Mouse (Mus musculus): ENCODE data around the gene Grap2. TPM values are rescaled to one million over a fixed set of nuclear protein-coding genes. Genes with fewer than 3 reads are reported as not detected.

The Grap2 gene
- polyA plus RNA-seq, 1 experiment, result not detected

GRCm38 (mm10) chr15:80533274-80533673, 39.1 kb upstream of the Grap2 start:
- H3K79me2 ChIP-seq (ENCODE audit: control insufficient read depth, insufficient read depth), result no peaks in the 10 kb centered on the region
- H3K4me2 ChIP-seq (ENCODE audit: low read depth), result no peak overlapping the region
- H3K36me3 ChIP-seq (ENCODE audit: control insufficient read depth, insufficient read depth), result no peaks in the 10 kb centered on the region
- no peak overlapping the region for H3ac ChIP-seq (ENCODE audit: control insufficient read depth, insufficient read length)
- H3K27me3 ChIP-seq (ENCODE audit: control insufficient read depth, insufficient read depth, insufficient read length), result peaks cover 13% of the 10 kb centered on the region
- H3K4me3 ChIP-seq, result no peak overlapping the region
- TF ChIP-seq MAX (IDR thresholded peaks at IDR 0.05; ENCODE audit: low read depth) (no peak), POLR2A (IDR thresholded peaks at IDR 0.05; ENCODE audit: insufficient read length, low read depth) (no peak), E2F4 (IDR thresholded peaks at IDR 0.05; ENCODE audit: insufficient read depth) (no peak)

GRCm38 (mm10) chr15:80536051-80536450, 36.3 kb upstream of the Grap2 start:
- H3ac ChIP-seq (ENCODE audit: control insufficient read depth, insufficient read length), result no peak overlapping the region
- TF ChIP-seq SRF (IDR thresholded peaks at IDR 0.05; ENCODE audit: control insufficient read depth, insufficient read length, low read depth) (no peak), MAX (IDR thresholded peaks at IDR 0.05; ENCODE audit: low read depth) (no peak), TCF3 (IDR thresholded peaks at IDR 0.05; ENCODE audit: insufficient read length, low read depth) (no peak), POLR2AphosphoS2 (IDR thresholded peaks at IDR 0.05; ENCODE audit: insufficient read length, low read depth) (no peak), MYOG (IDR thresholded peaks at IDR 0.05; ENCODE audit: control insufficient read depth in 1 of 3, insufficient read depth in 1 of 3, insufficient read length in 2 of 3, low read depth in 2 of 3) (no peak)
- no peaks in the 10 kb centered on the region for H3K36me3 ChIP-seq (ENCODE audit: control insufficient read depth, insufficient read depth)
- H3K4me2 ChIP-seq (ENCODE audit: low read depth), result no peak overlapping the region
- H3K27me3 ChIP-seq (ENCODE audit: control insufficient read depth, insufficient read depth, insufficient read length), result peaks cover 13% of the 10 kb centered on the region
- H3K79me2 ChIP-seq (ENCODE audit: control insufficient read depth, insufficient read depth), result no peaks in the 10 kb centered on the region
- H3K4me3 ChIP-seq, result no peak overlapping the region

- no peak overlapping the region for H3K4me2 ChIP-seq (ENCODE audit: low read depth)
- H3K27me3 ChIP-seq (ENCODE audit: control insufficient read depth, insufficient read depth, insufficient read length), result peaks cover 12% of the 10 kb centered on the region
- H3K4me3 ChIP-seq, result no peak overlapping the region
- no peak overlapping the region for H3ac ChIP-seq (ENCODE audit: control insufficient read depth, insufficient read length)
- TF ChIP-seq MYOG (IDR thresholded peaks at IDR 0.05; ENCODE audit: control insufficient read depth in 1 of 3, insufficient read depth in 1 of 3, insufficient read length in 2 of 3, low read depth in 2 of 3) (no peak), SRF (IDR thresholded peaks at IDR 0.05; ENCODE audit: control insufficient read depth, insufficient read length, low read depth) (no peak), MYOD1 (IDR thresholded peaks at IDR 0.05; ENCODE audit: control insufficient read depth in 1 of 3, insufficient read length in 2 of 3, low read depth in 2 of 3) (no peak), POLR2AphosphoS2 (IDR thresholded peaks at IDR 0.05; ENCODE audit: insufficient read length, low read depth) (no peak), TCF12 (IDR thresholded peaks at IDR 0.05; ENCODE audit: insufficient read depth, poor library complexity, severe bottlenecking) (no peak), TCF3 (IDR thresholded peaks at IDR 0.05; ENCODE audit: insufficient read length, low read depth) (no peak), E2F4 (IDR thresholded peaks at IDR 0.05; ENCODE audit: insufficient read depth) (no peak), USF1 (IDR thresholded peaks at IDR 0.05; ENCODE audit: low read depth) (no peak), POLR2A (IDR thresholded peaks at IDR 0.05; ENCODE audit: insufficient read length, low read depth) (no peak), MAX (IDR thresholded peaks at IDR 0.05; ENCODE audit: low read depth) (no peak), REST (IDR thresholded peaks at IDR 0.05; ENCODE audit: insufficient read depth, insufficient read length) (no peak), CEBPB (IDR thresholded peaks at IDR 0.05; ENCODE audit: insufficient read depth, poor library complexity, severe bottlenecking) (no peak)
- H3K79me2 ChIP-seq (ENCODE audit: control insufficient read depth, insufficient read depth), result no peaks in the 10 kb centered on the region
- no peaks in the 10 kb centered on the region for H3K36me3 ChIP-seq (ENCODE audit: control insufficient read depth, insufficient read depth)
Observed at GRCm38 (mm10) chr15:80538075-80538474, 34.3 kb upstream of the Grap2 start.

- TF ChIP-seq USF1 (IDR thresholded peaks at IDR 0.05; ENCODE audit: low read depth) (no peak), CEBPB (IDR thresholded peaks at IDR 0.05; ENCODE audit: insufficient read depth, poor library complexity, severe bottlenecking) (no peak), SRF (IDR thresholded peaks at IDR 0.05; ENCODE audit: control insufficient read depth, insufficient read length, low read depth) (no peak), MAX (IDR thresholded peaks at IDR 0.05; ENCODE audit: low read depth) (no peak), MYOG (IDR thresholded peaks at IDR 0.05; ENCODE audit: control insufficient read depth in 1 of 3, insufficient read depth in 1 of 3, insufficient read length in 2 of 3, low read depth in 2 of 3) (no peak), POLR2A (IDR thresholded peaks at IDR 0.05; ENCODE audit: insufficient read length, low read depth) (no peak), REST (IDR thresholded peaks at IDR 0.05; ENCODE audit: insufficient read depth, insufficient read length) (no peak), TCF3 (IDR thresholded peaks at IDR 0.05; ENCODE audit: insufficient read length, low read depth) (no peak), MYOD1 (IDR thresholded peaks at IDR 0.05; ENCODE audit: control insufficient read depth in 1 of 3, insufficient read length in 2 of 3, low read depth in 2 of 3) (no peak)
- Histone ChIP-seq H3K27me3 (ENCODE audit: control insufficient read depth, insufficient read depth, insufficient read length) (peaks cover 6% of the 10 kb centered on the region), H3K79me2 (ENCODE audit: control insufficient read depth, insufficient read depth) (no peaks in the 10 kb centered on the region), H3K4me3 (no peak overlapping the region), H3K4me2 (ENCODE audit: low read depth) (no peak overlapping the region), H3K36me3 (ENCODE audit: control insufficient read depth, insufficient read depth) (no peaks in the 10 kb centered on the region), H3ac (ENCODE audit: control insufficient read depth, insufficient read length) (no peak overlapping the region)
Observed at GRCm38 (mm10) chr15:80538671-80539340, 33.6 kb upstream of the Grap2 start.

- no peak overlapping the region for H3K4me3 ChIP-seq
- H3K4me2 ChIP-seq (ENCODE audit: low read depth), result no peak overlapping the region
- no peaks in the 10 kb centered on the region for H3K36me3 ChIP-seq (ENCODE audit: control insufficient read depth, insufficient read depth)
Observed at GRCm38 (mm10) chr15:80544115-80544514, 28.3 kb upstream of the Grap2 start.

More at GRCm38 (mm10) chr15:80544115-80544514, 28.3 kb upstream of the Grap2 start:
- TF ChIP-seq USF1 (IDR thresholded peaks at IDR 0.05; ENCODE audit: low read depth) (no peak), MYOD1 (IDR thresholded peaks at IDR 0.05; ENCODE audit: control insufficient read depth in 1 of 3, insufficient read length in 2 of 3, low read depth in 2 of 3) (no peak), MYOG (IDR thresholded peaks at IDR 0.05; ENCODE audit: control insufficient read depth in 1 of 3, insufficient read depth in 1 of 3, insufficient read length in 2 of 3, low read depth in 2 of 3) (no peak), TCF12 (IDR thresholded peaks at IDR 0.05; ENCODE audit: insufficient read depth, poor library complexity, severe bottlenecking) (no peak), POLR2A (IDR thresholded peaks at IDR 0.05; ENCODE audit: insufficient read length, low read depth) (no peak), CEBPB (IDR thresholded peaks at IDR 0.05; ENCODE audit: insufficient read depth, poor library complexity, severe bottlenecking) (no peak), MAX (IDR thresholded peaks at IDR 0.05; ENCODE audit: low read depth) (no peak), POLR2AphosphoS2 (IDR thresholded peaks at IDR 0.05; ENCODE audit: insufficient read length, low read depth) (no peak), E2F4 (IDR thresholded peaks at IDR 0.05; ENCODE audit: insufficient read depth) (no peak), REST (IDR thresholded peaks at IDR 0.05; ENCODE audit: insufficient read depth, insufficient read length) (no peak), SRF (IDR thresholded peaks at IDR 0.05; ENCODE audit: control insufficient read depth, insufficient read length, low read depth) (no peak), TCF3 (IDR thresholded peaks at IDR 0.05; ENCODE audit: insufficient read length, low read depth) (no peak)
- peaks cover 20% of the 10 kb centered on the region for H3K27me3 ChIP-seq (ENCODE audit: control insufficient read depth, insufficient read depth, insufficient read length)
- no peaks in the 10 kb centered on the region for H3K79me2 ChIP-seq (ENCODE audit: control insufficient read depth, insufficient read depth)
- no peak overlapping the region for H3ac ChIP-seq (ENCODE audit: control insufficient read depth, insufficient read length)

Measured in myocyte (in vitro differentiated cells).